Mouse (Mus musculus) stomach, postnatal 0 days (tissue): ENCODE results near the gene Golga2. TPM values are rescaled to one million over a fixed set of nuclear protein-coding genes. Genes with fewer than 3 reads are reported as not detected.
A peak's percentile ranks its signal among the peaks of the same experiment; 100 is the strongest.

Experiments
- ATAC-seq: fragments of 200-750 bp; cut with Nextera tagmentation; 2 replicates; pipeline ENCODE4 v1.8.0; 2017; ENCODE audit not compliant: low FRiP score, low TSS enrichment
- DNase-seq: peaks from one replicate; pipeline ENCODE4 v3.0.0-alpha.2; 2016; ENCODE audit warnings: low spot score
- H3K27ac ChIP-seq: fragments of 300-500 bp; sonication (generic); replicated peaks from 2 replicates; pipeline ENCODE4 v1.5.1; 2014; ENCODE audit warnings: mild to moderate bottlenecking, control low read depth
- H3K27me3 ChIP-seq: fragments of 300-500 bp; sonication (generic); 2 replicates; pipeline ENCODE4 v1.6.1; 2014; ENCODE audit warnings: low read length; ENCODE audit not compliant: control insufficient read depth, insufficient read depth
- H3K36me3 ChIP-seq: fragments of 300-500 bp; sonication (generic); 2 replicates; pipeline ENCODE4 v1.6.1; 2014; ENCODE audit warnings: low read length, mixed read lengths; ENCODE audit not compliant: control insufficient read depth, insufficient read depth
- H3K4me1 ChIP-seq: fragments of 300-500 bp; sonication (generic); replicated peaks from 2 replicates; pipeline ENCODE4 v1.6.1; 2014; ENCODE audit warnings: antibody characterized with exemption; ENCODE audit not compliant: control insufficient read depth, insufficient read depth
- H3K4me2 ChIP-seq: fragments of 300-500 bp; sonication (generic); replicated peaks from 2 replicates; pipeline ENCODE4 v1.6.1; 2014; ENCODE audit warnings: low read depth, mild to moderate bottlenecking, control low read depth, moderate library complexity
- H3K4me3 ChIP-seq: fragments of 300-500 bp; sonication (generic); 2 replicates; pipeline ENCODE4 v1.5.1; 2014; ENCODE audit warnings: low read depth, low read length, control low read depth
- H3K9ac ChIP-seq: fragments of 300-500 bp; sonication (generic); 2 replicates; pipeline ENCODE4 v1.6.1; 2014; ENCODE audit warnings: mild to moderate bottlenecking, low read length, control low read depth, mixed read lengths
- H3K9me3 ChIP-seq: fragments of 300-500 bp; sonication (generic); 2 replicates; pipeline ENCODE4 v1.6.1; 2016; ENCODE audit warnings: low read length; ENCODE audit not compliant: control insufficient read depth
- CTCF ChIP-seq: IDR thresholded peaks from 2 replicates; pipeline ENCODE4 v1.5.1; 2016; ENCODE audit warnings: antibody characterized with exemption, low read depth, mild to moderate bottlenecking, moderate library complexity
- EP300 ChIP-seq: optimal IDR thresholded peaks from 2 replicates; pipeline ENCODE3; 2016; ENCODE audit warnings: antibody characterized with exemption
- WGBS: fragments of 180-500 bp; shearing (Covaris S2); extraction: QIAGEN DNeasy Blood & Tissue Kit; methylation state at CpG from one replicate; pipeline ENCODE4 v1.1.7; 2014; 5-methylcytosine and 5-hydroxymethylcytosine counted together
- polyA plus RNA-seq: library from polyadenylated mRNA; unstranded; fragments of >200 nt; fragmentation: Nextera tagmentation; extraction: Ambion mirVana; gene quantifications from 2 replicates; pipeline ENCODE4 v1.2.1, GENCODE M21; 2015

The Golga2 gene
- polyA plus RNA-seq, 1 experiment from 2014 or later: 18.1 TPM

- H3K4me1 ChIP-seq: no peaks in the 10 kb centered on the region
- WGBS: 88% methylated on average over 9 of the region's 9 CpGs
- H3K4me3 ChIP-seq: no peak overlapping the region
- ATAC-seq (no peak), DNase-seq (no peak)
- H3K9ac ChIP-seq: no peak overlapping the region
- no peak for TF ChIP-seq CTCF
- TF ChIP-seq EP300: no peak
- H3K4me2 ChIP-seq: no peak overlapping the region
- peaks cover 31% of the 10 kb centered on the region for H3K36me3 ChIP-seq
- H3K9me3 ChIP-seq: no peaks in the 10 kb centered on the region
- no peak overlapping the region for H3K27ac ChIP-seq
- H3K27me3 ChIP-seq: no peaks in the 10 kb centered on the region
Measured at GRCm38 (mm10) chr2:32306176-32306575, 19.0 kb downstream of the Golga2 start.

- TF ChIP-seq CTCF (no peak), EP300 (no peak)
- Histone ChIP-seq H3K36me3 (peaks cover 25% of the 10 kb centered on the region), H3K4me1 (peaks cover 5% of the 10 kb centered on the region), H3K27me3 (no peaks in the 10 kb centered on the region), H3K27ac (no peak overlapping the region), H3K9ac (no peak overlapping the region), H3K4me3 (no peak overlapping the region), H3K9me3 (no peaks in the 10 kb centered on the region), H3K4me2 (no peak overlapping the region)
- ATAC-seq (no peak), DNase-seq (no peak)
- 79% methylated on average over 6 of the region's 6 CpGs for WGBS
Measured at GRCm38 (mm10) chr2:32307247-32307798, 20.1 kb downstream of the Golga2 start.

GRCm38 (mm10) chr2:32307941-32308760 lies 21.0 kb downstream of the Golga2 start:
- no peak for ATAC-seq
- WGBS: 59% methylated on average over 8 of the region's 8 CpGs
- peak; percentile 60 for DNase-seq
- TF ChIP-seq EP300 (no peak), CTCF (peak; percentile 88)
- Histone ChIP-seq H3K4me3 (no peak overlapping the region), H3K4me2 (no peak overlapping the region), H3K9me3 (no peaks in the 10 kb centered on the region), H3K4me1 (peaks cover 5% of the 10 kb centered on the region), H3K9ac (peak overlapping the region; percentile 23; the same call in 1 of the 2 replicates), H3K36me3 (peaks cover 25% of the 10 kb centered on the region), H3K27ac (no peak overlapping the region), H3K27me3 (no peaks in the 10 kb centered on the region)

- WGBS: 85% methylated on average over 16 of the region's 16 CpGs
- Histone ChIP-seq H3K4me3 (no peak overlapping the region), H3K4me1 (peaks cover 5% of the 10 kb centered on the region), H3K36me3 (peaks cover 20% of the 10 kb centered on the region; the same call in 1 of the 2 replicates), H3K27me3 (no peaks in the 10 kb centered on the region), H3K9me3 (no peaks in the 10 kb centered on the region), H3K27ac (no peak overlapping the region), H3K4me2 (no peak overlapping the region), H3K9ac (no peak overlapping the region)
- ATAC-seq (no peak), DNase-seq (no peak)
- TF ChIP-seq EP300 (no peak), CTCF (no peak)
Measured at GRCm38 (mm10) chr2:32308870-32309568, 21.8 kb downstream of the Golga2 start.

GRCm38 (mm10) chr2:32310096-32310845 lies 23.1 kb downstream of the Golga2 start:
- Histone ChIP-seq H3K9ac (no peak overlapping the region), H3K36me3 (peaks cover 13% of the 10 kb centered on the region; the same call in 1 of the 2 replicates), H3K4me1 (peaks cover 5% of the 10 kb centered on the region), H3K27me3 (no peaks in the 10 kb centered on the region), H3K4me3 (no peak overlapping the region), H3K27ac (no peak overlapping the region), H3K4me2 (no peak overlapping the region), H3K9me3 (no peaks in the 10 kb centered on the region)
- DNase-seq (no peak), ATAC-seq (no peak)
- 82% methylated on average over 18 of the region's 18 CpGs for WGBS
- TF ChIP-seq EP300: no peak
- no peak for TF ChIP-seq CTCF
